ENCODE assay signal across 9 mouse cellular contexts in the genomic region with DNA sequence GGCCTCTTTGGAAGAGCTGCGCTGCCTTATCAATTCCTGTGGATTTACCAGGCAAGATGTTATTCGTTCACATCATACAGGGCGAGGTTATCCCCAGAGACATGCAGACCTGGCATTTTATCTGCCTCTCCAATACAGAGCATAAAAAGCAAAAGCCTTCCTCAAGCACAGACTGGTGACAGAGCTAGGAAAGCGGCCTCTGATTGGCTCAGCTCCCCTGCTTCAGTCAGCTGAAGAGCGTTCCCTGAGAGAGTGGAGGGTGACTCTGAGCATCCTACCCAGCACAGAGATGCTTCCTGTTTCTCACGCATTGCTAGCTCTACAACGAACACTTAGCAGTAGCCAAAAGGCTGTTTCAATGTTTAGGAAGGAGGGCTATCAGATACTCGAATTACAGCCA.
DNase-seq lines count a peak whose midpoint lies in the region; ATAC-seq lines count a peak whose summit lies in the region.
"Had no signal": no experiment of that assay in that cellular context is flagged by ENCODE, and none has a peak within 500 bp of the region (broad histone marks: within the 10 kb centered on the region; RNA-seq: fewer than 3 reads in every experiment).

No protein-coding gene starts in this region.

- H3K27me3 ChIP-seq in hindbrain, embryonic 10.5 days (ENCODE audit: insufficient read depth, poor library complexity, severe bottlenecking), result no peaks in the 10 kb centered on the region
- H3K27me3 ChIP-seq: limb, embryonic 12.5 days had no signal

- WGBS in hindbrain, embryonic 10.5 days, result 41% methylated on average over 8 of the region's 8 CpGs

- H3K4me1 ChIP-seq in hindbrain, embryonic 10.5 days (replicated peaks), result peaks cover 24% of the 10 kb centered on the region
- H3K4me1 ChIP-seq: limb, embryonic 12.5 days had no signal

- intact Hi-C loops in left cerebral cortex, postnatal 14 days (cut with DNase I), result no loop called here

- peak; percentile 82 for ATAC-seq in frontal cortex, adult (ENCODE audit: low TSS enrichment)

- DNase-seq in frontal cortex, postnatal 25 days (ENCODE audit: low spot score in 2 of 2), result no peak
- peak; percentile 89 for DNase-seq in cerebellum, adult 9-11 months
- peak; percentile 11 for DNase-seq in hindbrain, embryonic 10.5 days (ENCODE audit: low spot score)
- peak; percentile 73 to 75 for DNase-seq in left cerebral cortex, postnatal 14 days (ENCODE audit: low spot score in 2 of 2)
- DNase-seq in right cerebral cortex, postnatal 10 days (ENCODE audit: low spot score in 2 of 2), result peak; percentile 83 to 89
- DNase-seq in kidney, adult 11 months, result no peak
- DNase-seq in yolk sac, embryonic 10.5 days (ENCODE audit: low spot score), result no peak

- H3K27ac ChIP-seq in hindbrain, embryonic 10.5 days, result peak overlapping the region; percentile 84
- H3K27ac ChIP-seq: limb, embryonic 12.5 days had no signal

- H3K36me3 ChIP-seq in hindbrain, embryonic 10.5 days, result no peaks in the 10 kb centered on the region
- H3K36me3 ChIP-seq: limb, embryonic 12.5 days had no signal

- no peaks in the 10 kb centered on the region for H3K9me3 ChIP-seq in hindbrain, embryonic 10.5 days

- peak overlapping the region; percentile 40 for H3K4me3 ChIP-seq in hindbrain, embryonic 10.5 days
- H3K4me3 ChIP-seq: limb, embryonic 12.5 days had no signal

Comparison
In these comparisons a context has a peak if more than half of its experiments do, and no peak if none do; other contexts are left out.
1. DNase-seq: peak in cerebellum, adult 9-11 months (single experiment), hindbrain, embryonic 10.5 days (single experiment), left cerebral cortex, postnatal 14 days (2 of 2) and right cerebral cortex, postnatal 10 days (2 of 2); none in frontal cortex, postnatal 25 days (0 of 2), kidney, adult 11 months (single experiment) and yolk sac, embryonic 10.5 days (single experiment).